Mouse (Mus musculus): ENCODE data around the gene Irx4.

GRCm38 (mm10) chr13:73277797-73278196, 17.5 kb downstream of the Irx4 start:
- TF ChIP-seq CTCF (IDR thresholded peaks at IDR 0.05; ENCODE audit: low read depth) (no peak), EP300 (IDR thresholded peaks at IDR 0.05; ENCODE audit: low read depth) (no peak)

Data from liver, postnatal 0 days (tissue).